Mouse (Mus musculus): ENCODE data around the gene Fam50b.

- peak; percentile 53 for TF ChIP-seq CTCF (IDR thresholded peaks at IDR 0.05; ENCODE audit: low read depth)
- no peak for TF ChIP-seq EP300 (optimal IDR thresholded peaks at IDR 0.05)
These were observed 6.6 kb downstream of the Fam50b start for GRCm38 (mm10) chr13:34741254-34741653.

Data from stomach, postnatal 0 days (tissue).